Mouse (Mus musculus) mouse embryonic stem cell (cell line): ENCODE measurements around the gene Glyctk.

Experiments
- in situ Hi-C, 2 experiments: fragments of 300-500 bp; cut with MboI; formaldehyde crosslinking; loops; 1 replicate in 1 of 2; 3 replicates in 1 of 2; pipeline ENCODE4 v1.14.3; 2019 to 2020; ENCODE audit warnings: low sequenced_read_pairs in 2 of 2, low pct_unique_long_range_greater_than_20kb in 1 of 2, mixed read lengths in 1 of 2; ENCODE audit not compliant: unreplicated experiment in 1 of 2

Glyctk gene

DNA sequence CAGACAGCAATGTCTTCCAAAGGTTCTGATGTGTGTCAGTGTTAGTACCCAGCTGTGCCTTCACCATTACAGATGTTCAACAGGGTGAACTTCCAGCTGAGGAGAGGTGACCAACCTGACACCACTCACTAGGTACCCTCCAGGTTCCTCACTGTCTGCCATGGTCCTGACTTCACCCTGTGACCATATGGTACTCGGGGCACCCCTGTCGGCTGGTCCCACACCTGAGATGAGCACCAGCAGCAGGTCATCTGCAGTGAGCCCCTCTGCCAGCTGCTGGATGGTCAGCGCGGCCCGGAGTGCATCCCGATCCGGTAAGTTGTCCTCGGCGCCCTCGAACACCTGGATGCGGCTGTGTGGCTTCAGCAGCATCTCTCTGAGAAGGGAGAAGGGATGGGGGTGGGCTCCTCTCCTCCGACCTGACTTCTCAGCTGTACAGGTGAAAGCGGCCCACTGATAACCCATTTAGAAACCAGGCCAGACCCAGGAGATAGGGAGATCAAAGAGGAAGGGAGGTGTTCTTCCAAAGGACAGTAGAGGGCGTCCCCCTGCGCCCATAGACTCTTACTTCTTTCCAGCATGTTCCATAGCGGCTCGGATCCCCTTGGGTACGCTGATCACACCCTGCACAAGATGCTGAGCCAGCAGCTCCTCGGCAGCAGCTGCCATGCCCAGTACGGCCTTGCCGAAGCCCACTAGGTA, 866 bp downstream of the Glyctk start:
- in situ Hi-C loops: no loop called here

DNA sequence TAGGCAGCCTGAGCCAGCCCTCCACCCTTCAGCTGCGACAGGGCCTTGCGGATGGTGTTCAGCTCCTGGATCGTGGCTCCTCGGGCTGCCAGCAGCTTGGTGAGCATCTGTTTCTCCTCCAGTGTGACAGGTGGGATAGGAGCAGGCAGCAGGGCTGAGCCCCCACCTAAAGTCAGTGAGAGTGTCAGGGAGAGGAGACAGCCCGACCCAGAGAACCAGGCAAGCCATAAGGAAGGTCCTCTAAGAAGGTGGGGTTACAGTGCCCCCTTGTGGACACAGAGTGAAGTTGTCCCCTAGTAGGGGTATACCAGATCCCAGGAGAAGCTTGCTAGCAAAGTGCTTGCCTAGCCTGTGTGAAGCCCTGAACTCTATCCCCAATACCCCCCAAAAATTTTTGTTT, 1.5 kb downstream of the Glyctk start:
- in situ Hi-C loops: no loop called here

DNA sequence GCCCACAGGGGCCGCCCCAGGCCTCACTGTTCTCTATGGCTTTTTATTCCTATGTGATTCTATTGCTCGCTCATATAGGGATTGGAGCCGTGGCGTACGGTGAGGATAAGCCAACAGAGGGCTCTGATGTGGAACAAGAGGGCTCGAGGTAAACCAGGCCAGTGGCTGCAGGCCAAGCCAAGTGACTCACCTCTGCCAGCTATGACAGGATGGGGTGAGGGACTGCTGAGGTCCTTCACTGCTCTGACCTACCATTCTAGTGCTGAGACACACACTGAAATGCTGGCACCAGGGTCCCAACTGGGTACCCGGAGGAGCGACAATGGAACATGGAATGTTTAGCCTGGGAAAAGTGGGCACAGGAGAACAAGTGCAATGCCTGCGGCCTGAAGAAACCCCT, 3.8 kb downstream of the Glyctk start:
- in situ Hi-C loops: no loop called here

DNA sequence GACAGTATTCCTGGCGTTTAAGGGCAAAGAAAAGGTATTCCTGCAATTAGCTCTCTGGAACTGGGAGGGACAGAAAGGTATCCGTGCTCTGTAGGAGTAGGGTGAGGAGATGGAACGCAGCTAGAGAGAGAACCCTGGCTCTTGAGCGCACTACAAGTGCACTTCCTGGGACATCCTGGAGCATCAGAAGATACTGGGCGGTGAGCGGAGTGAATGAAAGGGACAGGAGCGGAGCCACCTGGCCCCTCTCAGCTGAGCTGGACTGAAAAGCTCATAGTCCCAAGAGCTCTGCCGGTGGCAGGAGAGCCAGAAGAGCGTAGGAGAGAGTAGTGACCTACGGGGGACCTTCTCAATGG, 8.6 kb downstream of the Glyctk start:
- in situ Hi-C loops: no loop called here

DNA sequence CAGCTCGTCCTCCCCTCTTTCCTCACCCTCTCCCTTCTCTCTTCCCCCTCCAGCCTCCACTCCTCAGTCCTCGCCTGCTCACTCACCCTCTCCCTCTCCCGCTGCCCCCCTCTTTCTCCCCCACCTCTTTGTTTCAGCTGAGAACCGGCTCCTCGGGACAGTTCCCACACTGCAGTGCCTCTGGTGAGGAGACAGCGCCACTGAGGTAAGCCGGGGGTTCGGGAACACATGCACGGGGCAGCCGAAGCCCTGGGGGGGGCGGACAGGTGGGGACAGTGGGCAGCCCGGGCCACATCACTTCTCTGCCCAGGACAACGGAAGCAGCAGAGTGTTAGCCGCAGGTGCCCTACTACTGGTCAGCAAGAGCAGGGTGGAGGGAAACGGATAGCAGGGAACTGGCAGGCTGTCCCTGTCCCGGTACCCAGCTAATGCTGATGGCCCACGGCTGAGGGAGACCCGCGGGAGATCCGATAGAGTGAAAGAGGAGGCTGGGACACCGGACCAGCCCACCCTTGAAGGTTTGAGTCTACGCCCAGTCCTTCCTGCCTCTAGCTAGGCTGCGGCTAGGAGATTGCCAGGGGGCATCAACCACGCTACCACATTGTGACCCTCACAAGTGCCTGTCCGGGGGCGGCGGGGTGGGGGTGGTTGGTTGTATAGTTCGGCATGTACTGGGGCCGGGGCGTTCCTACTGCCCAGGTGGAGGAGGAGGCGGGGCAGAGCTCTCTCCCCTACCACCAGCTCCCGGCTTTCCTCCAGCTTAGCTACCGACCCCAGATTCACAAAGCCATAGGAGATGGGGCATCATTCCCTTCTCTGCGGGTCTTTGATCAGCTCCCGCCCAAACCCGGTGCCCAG, 9.2 kb downstream of the Glyctk start:
- in situ Hi-C loops: no loop called here

DNA sequence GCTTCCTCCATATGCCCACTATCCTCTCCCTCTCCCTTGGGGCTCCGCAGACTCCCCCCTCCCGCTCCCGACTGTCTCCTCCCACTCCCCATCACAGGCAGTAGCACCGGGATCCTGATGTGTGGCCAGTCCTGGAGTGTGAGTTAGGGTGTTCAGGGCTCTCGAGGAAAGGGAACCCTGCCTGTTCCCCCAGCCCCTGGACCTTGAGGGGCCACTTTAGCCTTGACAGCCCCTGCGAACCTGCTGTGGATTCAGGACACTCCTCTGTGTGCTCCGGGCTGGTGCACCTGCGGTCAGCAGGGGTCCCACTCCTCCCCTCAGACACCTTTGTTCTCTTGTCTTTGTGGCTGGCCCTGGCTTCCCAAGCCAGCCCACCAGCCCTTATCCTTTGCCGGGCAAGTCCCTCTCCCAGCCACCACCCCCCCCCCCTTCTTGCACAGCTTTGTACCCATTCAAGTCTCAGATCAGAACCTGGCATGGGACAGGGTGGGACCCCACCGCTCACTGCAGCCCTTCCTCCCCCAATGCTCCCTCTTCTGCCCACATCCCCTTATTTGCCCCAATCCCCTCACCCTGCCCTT, 10.0 kb downstream of the Glyctk start:
- in situ Hi-C loops: no loop called here

DNA sequence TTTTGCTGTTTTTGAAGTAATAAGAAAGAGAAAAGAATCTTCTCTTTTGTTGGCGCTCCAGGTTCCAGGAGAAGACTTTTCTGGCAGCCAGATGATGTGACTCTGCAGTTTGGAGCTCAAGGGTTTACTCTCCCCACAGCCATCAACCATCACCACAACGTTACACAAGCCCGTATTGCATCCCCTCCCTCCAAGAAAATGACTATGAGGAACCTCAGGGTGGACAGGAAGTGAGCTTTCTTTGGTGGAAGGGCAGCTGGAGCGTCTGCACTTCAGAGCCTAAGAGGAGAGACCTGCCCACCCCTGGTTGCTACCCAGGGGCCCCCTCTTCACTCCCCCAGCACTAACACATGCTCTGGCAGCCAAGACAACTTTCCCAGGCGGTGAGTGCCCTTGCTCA, 10.7 kb downstream of the Glyctk start:
- in situ Hi-C loops: no loop called here

DNA sequence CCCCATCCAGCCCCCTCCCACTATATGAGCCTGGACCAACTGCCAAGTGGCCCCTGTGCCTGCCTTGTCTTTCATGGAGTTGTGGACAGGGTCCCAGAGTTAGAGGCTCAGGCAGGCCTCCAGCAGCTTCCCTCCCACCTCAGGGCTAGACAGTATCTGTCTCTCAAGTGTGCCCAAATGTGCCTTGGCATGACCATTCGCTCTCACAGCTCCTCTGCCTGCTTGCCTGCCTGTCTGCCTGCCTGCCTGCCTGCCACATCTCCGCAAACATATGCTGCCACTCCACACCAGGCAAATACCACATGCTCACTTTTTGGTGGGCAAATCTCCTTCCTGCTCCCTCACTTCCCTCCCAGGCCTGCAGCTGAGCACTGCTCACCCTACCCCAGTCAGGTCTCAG, 12.4 kb downstream of the Glyctk start:
- in situ Hi-C loops: no loop called here

DNA sequence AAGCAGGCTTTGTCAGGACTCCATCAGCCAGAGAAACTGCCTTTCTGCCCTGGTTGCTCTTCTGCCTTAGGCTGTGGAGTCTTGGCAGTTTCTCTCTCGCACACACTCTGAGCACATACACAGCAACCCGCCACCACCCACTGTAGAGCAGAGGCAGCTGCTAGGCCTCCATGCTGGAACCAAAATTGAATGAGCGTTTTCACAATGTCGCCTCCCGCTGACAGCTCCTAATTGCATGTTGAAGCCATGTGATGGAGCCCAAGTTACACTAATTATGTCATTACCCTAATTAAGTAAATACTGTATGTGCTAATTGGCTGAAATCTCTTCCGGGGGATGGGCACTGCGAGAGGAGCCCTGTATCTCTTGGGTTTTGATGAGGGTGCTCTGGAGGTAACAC, 13.8 kb downstream of the Glyctk start:
- in situ Hi-C loops: no loop called here

DNA sequence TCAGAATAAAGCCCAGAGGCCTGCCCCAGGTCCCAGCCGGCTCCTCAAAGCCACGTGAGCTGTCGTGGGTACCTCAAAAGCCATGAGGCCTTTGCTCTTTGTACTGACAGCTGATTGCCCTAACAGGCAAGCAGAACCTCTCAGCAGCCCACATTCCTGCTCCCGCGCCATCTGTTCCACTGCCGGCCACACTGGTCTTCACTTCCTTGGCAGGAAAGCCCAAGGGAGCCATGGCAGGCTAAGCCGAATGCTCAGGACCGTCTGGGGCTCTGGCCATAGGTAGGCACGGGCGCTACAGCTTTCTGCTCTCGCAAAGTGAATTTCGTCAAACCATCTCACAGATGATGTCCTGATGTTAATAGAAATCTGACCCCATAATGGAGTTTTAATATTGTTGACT, 16.0 kb downstream of the Glyctk start:
- in situ Hi-C loops: no loop called here

DNA sequence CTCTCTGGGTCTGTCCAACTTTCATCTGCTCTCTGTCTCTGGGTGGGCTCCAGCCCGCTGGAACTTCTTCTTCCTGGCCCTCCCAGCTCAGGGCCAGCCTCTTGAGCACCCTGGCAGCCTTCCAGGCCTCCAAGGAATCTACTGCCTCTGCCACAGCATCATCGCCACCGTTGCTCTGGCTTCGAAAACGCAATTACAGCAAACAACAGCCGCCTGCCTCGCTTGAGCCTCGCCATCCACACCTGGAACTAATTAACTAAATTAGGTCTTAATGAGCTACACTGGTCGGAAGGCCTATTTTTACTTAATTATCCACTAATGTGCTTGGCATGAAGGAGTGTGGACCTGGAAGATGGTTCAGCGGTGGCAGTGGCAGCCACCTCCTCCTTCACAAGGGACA, 18.2 kb downstream of the Glyctk start:
- in situ Hi-C loops: no loop called here

DNA sequence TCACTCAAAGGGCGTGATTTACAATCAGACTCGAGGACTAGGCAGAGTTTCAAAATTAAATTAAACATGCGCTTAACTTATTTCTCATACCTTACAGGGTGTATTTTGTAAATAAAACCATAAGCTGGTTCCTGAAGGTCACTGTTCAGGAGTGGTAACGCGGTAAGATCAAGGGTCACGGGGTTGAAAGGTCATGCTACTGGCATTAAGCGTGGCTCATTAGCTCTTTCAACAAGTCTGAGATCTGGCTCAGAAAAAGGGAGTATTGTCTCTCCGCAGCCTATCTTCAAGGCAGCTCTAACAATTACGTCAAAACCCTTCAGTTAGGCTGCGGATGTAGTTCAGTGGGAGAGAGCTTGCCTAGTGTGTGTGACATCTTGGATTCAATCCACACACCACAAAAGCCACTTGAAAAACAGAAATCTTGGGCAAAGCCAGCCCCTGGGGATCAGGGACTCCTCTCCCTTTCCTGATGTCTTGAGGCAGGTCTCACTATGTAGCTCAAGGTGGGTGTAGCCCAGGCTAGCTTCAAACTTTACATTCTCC, 20.2 kb downstream of the Glyctk start:
- in situ Hi-C loops: no loop called here

DNA sequence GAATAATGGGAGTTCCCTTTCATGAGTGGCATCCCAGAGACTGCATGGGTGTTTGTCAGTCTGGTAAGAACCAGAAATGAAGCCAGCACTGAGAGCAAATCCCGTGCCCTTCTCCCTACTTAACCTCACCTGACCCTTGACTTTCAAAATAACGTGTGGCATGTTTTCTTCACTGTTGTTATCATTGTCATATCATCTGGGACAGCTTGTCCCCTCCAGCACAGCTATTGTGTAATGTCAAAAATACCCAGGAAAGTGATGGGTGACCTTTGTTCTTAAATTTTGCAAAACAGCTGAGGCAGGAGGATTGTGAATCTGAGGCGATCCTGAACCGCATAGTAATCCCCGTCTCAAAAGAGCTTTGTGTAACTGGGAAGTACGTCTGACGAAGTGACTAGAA, 27.7 kb downstream of the Glyctk start:
- in situ Hi-C loops: no loop called here

DNA sequence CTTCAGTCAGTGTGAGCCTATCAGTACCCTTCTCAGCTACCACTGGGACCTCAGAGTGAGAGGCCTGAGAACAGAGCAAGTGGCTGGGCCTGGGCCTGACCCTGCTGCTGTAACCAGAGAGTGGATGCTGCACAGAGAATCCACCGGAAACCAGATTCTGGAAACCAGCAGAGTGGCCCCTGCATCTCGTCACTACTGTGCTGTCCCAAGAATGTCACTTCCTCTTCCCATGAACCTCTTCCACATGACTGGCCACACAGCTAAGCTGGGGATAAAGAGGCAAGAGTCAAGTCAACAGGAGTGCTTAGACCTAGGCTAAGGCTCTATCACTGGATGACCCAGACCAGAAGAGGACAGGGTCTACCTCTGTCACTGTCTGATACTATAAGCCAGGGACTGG, 28.9 kb downstream of the Glyctk start:
- in situ Hi-C loops: no loop called here

DNA sequence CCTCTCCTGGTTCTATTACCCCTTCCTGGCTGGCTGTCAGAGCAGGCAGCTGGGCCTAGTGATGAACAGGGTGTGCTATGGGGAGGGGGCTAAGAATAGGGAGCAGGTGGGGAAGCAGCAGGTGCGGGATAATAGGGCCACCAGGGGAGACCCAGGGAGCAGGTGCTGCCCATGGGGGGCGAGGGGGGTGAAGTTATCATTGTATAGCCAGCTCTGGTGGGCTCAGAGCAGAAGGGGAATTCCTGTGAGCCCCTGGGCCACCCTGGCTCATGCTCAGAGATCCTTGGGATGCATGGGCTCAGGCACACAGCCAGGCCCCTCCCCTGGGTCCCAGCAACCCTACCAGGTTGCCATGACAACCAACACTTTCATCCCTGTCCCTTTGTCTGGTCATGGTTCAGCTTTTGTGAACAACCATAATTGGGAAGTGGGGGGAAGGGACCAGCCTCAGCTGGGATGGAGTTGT, 31.1 kb downstream of the Glyctk start:
- in situ Hi-C loops: no loop called here

DNA sequence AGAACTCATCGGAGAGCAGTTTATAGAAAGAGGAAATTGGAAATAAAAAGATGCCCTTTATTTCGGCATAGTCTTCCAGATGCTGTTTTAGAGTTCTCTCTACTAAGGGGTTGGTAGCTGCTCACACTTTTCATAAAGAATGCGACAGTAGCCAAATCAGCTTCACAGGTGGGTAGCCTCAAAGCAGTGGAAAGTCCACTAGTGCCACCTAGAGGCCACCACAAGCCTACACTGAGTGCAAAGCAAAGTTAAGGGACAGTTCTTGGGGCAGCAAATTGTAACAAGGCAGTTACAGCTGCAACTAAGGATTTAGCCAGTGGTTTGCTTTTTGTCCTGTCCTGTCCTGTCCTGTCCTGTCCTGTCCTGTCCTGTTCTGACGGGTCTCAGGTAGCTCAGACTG, 34.3 kb downstream of the Glyctk start:
- in situ Hi-C loops: no loop called here

DNA sequence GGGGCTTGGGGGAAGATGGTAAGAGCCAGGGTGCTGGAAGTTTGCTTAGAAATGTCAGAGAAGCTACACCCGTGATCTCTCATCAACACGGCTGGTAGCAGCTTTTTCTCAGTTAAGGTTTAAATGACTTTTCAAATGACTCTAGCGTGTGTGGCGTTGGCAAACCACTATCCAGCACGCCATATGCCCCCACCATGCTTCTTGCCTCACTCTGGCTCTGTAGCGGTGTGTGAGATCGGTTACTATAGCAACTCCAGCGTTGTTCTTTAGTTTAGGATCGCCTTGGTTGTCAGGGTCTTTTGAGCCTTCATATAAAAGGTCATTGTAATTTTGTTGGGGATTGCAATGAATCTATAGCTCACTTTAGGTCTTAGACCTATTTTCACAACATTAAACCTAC, 38.9 kb downstream of the Glyctk start:
- in situ Hi-C loops: no loop called here

DNA sequence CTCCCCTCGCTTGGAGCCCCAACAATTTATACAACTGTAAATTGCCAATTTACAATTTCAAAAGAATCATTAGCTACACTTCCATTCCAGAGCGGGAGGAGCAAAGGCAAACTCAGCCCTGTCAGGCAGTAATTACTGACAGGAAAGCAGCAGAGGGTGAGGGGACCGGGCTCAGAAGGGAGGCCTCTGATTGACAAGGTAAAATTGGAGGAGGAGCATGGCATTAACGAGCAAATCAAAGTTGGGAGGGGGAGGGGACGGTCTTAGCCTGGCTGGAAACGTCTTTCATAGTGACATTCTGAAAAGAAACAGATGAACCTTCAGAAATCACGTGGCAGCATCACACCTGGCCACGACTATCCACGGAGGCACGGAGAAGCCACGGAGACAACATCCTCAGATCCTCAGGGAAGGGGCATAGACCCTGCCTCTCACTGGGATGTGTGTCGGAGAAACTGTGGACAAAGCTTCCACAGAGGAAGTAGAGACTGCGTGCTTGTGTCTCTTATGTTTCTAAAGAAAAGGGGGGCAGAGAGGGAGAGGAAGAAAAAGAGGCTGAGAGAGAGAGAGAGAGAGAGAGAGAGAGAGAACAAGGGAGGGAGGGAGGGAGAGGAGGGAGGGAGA, 42.0 kb downstream of the Glyctk start:
- in situ Hi-C loops: no loop called here

DNA sequence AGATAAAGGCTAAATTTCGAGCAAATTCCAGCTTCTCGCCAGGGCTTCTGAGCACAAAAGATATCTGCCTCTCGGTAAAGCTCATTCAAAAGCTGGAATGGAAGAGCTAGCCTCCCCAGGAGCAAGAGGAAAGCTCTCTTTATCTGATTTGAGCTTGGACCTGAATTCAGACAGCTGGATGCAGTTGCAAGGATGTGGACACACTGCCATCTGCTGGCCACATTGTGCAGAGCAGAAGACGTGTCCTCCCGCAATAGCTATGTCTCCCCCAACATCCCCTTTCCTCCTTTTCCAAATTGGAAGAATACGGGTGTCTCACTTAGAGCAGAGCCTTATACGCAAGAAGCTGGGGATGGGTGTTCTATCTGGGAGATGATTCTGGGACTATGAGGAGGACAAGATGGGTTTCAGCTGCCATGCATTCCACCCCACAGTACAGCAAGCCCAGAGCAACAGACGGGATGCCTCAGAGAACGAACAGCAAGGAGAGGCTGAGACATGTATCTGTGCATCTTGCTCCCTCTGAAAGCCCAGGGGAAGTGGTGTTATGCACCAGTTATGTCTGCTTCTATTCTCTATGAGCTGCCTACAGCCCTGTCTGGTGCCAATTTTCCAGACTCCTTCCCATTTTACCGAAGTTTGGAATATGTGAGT, 45.0 kb downstream of the Glyctk start:
- in situ Hi-C loops: no loop called here
